Mouse (Mus musculus) heart, embryonic 16.5 days (tissue): ENCODE results near the gene Fezf2. TPM values are rescaled to one million over a fixed set of nuclear protein-coding genes. Genes with fewer than 3 reads are reported as not detected.

ENCODE experiments used
- ATAC-seq: fragments of 200-750 bp; cut with Nextera tagmentation; replicated peaks from 2 replicates; pipeline ENCODE4 v1.8.0; 2017; ENCODE audit warnings: moderate number of reproducible peaks; ENCODE audit not compliant: insufficient read depth, low FRiP score; ENCODE audit errors: extremely low read depth
- H3K27ac ChIP-seq: fragments of 300-500 bp; sonication (generic); 2 replicates; pipeline ENCODE4 v1.5.1; 2014; ENCODE audit warnings: mild to moderate bottlenecking, low read length, control low read depth, moderate library complexity
- H3K27me3 ChIP-seq: fragments of 300-500 bp; sonication (generic); 2 replicates; pipeline ENCODE4 v1.6.1; 2014; ENCODE audit warnings: low read length, mixed read lengths; ENCODE audit not compliant: control insufficient read depth, insufficient read depth
- H3K36me3 ChIP-seq: fragments of 300-500 bp; sonication (generic); 2 replicates; pipeline ENCODE4 v1.6.1; 2014; ENCODE audit not compliant: control insufficient read depth, insufficient read depth
- H3K4me1 ChIP-seq: fragments of 300-500 bp; sonication (generic); 2 replicates; pipeline ENCODE4 v1.6.1; 2014; ENCODE audit warnings: low read length, mixed read lengths; ENCODE audit not compliant: control insufficient read depth, insufficient read depth
- H3K4me2 ChIP-seq: fragments of 300-500 bp; sonication (generic); 2 replicates; pipeline ENCODE4 v1.6.1; 2014; ENCODE audit warnings: low read depth, mild to moderate bottlenecking, control low read depth, low read length
- H3K4me3 ChIP-seq: fragments of 300-500 bp; sonication (generic); 2 replicates; pipeline ENCODE4 v1.5.1; 2014; ENCODE audit warnings: mild to moderate bottlenecking, control low read depth, low read length
- H3K9ac ChIP-seq: fragments of 300-500 bp; sonication (generic); 2 replicates; pipeline ENCODE4 v1.6.1; 2014; ENCODE audit warnings: low read length, control low read depth
- H3K9me3 ChIP-seq: fragments of 300-500 bp; sonication (generic); replicated peaks from 2 replicates; pipeline ENCODE4 v1.6.1; 2016; ENCODE audit warnings: low read length; ENCODE audit not compliant: control insufficient read depth
- WGBS: fragments of 180-500 bp; shearing (Covaris S2); extraction: QIAGEN DNeasy Blood & Tissue Kit; methylation state at CpG from one replicate; pipeline ENCODE4 v1.1.7; 2014; 5-methylcytosine and 5-hydroxymethylcytosine counted together
- polyA plus RNA-seq: library from polyadenylated mRNA; unstranded; fragments of >200 nt; fragmentation: Nextera tagmentation; extraction: Ambion mirVana; gene quantifications from 2 replicates; pipeline ENCODE4 v1.2.1, GENCODE M21; 2015

Gene Fezf2
- polyA plus RNA-seq, 1 experiment from 2014 or later = 0.70 TPM

- Histone ChIP-seq H3K9me3 (no peaks in the 10 kb centered on the region), H3K4me3 (no peak overlapping the region), H3K27ac (no peak overlapping the region), H3K4me1 (peaks cover 8% of the 10 kb centered on the region), H3K36me3 (no peaks in the 10 kb centered on the region), H3K4me2 (no peak overlapping the region), H3K9ac (no peak overlapping the region), H3K27me3 (peaks cover 87% of the 10 kb centered on the region)
- 5% methylated on average over 16 of the region's 16 CpGs for WGBS
- no peak for ATAC-seq
Observed at GRCm38 (mm10) chr14:12337998-12338809, 9.8 kb downstream of the Fezf2 start.

- peaks cover 8% of the 10 kb centered on the region for H3K4me1 ChIP-seq
- H3K4me2 ChIP-seq = no peak overlapping the region
- ATAC-seq = no peak
- H3K36me3 ChIP-seq = no peaks in the 10 kb centered on the region
- H3K9me3 ChIP-seq = no peaks in the 10 kb centered on the region
- 10% methylated on average over 8 of the region's 8 CpGs for WGBS
- H3K9ac ChIP-seq = no peak overlapping the region
- no peak overlapping the region for H3K4me3 ChIP-seq
- no peak overlapping the region for H3K27ac ChIP-seq
- peaks cover 80% of the 10 kb centered on the region for H3K27me3 ChIP-seq
Observed at GRCm38 (mm10) chr14:12337421-12337997, 10.5 kb downstream of the Fezf2 start.

- Histone ChIP-seq H3K4me3 (no peak overlapping the region), H3K27ac (no peak overlapping the region), H3K9ac (no peak overlapping the region), H3K36me3 (no peaks in the 10 kb centered on the region), H3K4me1 (no peaks in the 10 kb centered on the region), H3K27me3 (peaks cover 54% of the 10 kb centered on the region), H3K9me3 (no peaks in the 10 kb centered on the region), H3K4me2 (no peak overlapping the region)
- 39% methylated on average over 7 of the region's 7 CpGs for WGBS
- no peak for ATAC-seq
Observed at GRCm38 (mm10) chr14:12334925-12335324, 13.1 kb downstream of the Fezf2 start.

- Histone ChIP-seq H3K4me3 (no peak overlapping the region), H3K27ac (no peak overlapping the region), H3K4me1 (no peaks in the 10 kb centered on the region), H3K4me2 (no peak overlapping the region), H3K36me3 (no peaks in the 10 kb centered on the region), H3K27me3 (peaks cover 44% of the 10 kb centered on the region), H3K9ac (no peak overlapping the region), H3K9me3 (no peaks in the 10 kb centered on the region)
- no peak for ATAC-seq
- WGBS = 72% methylated on average over 7 of the region's 7 CpGs
Observed at GRCm38 (mm10) chr14:12333622-12334021, 14.4 kb downstream of the Fezf2 start.

- H3K4me3 ChIP-seq = no peak overlapping the region
- no peaks in the 10 kb centered on the region; the same call in 1 of the 2 replicates for H3K36me3 ChIP-seq
- H3K4me1 ChIP-seq = no peaks in the 10 kb centered on the region
- 76% methylated on average over 2 of the region's 2 CpGs for WGBS
- H3K27me3 ChIP-seq = no peaks in the 10 kb centered on the region
- H3K4me2 ChIP-seq = no peak overlapping the region
- no peaks in the 10 kb centered on the region for H3K9me3 ChIP-seq
- H3K9ac ChIP-seq = no peak overlapping the region
- no peak overlapping the region for H3K27ac ChIP-seq
- no peak for ATAC-seq
Observed at GRCm38 (mm10) chr14:12303106-12303505, 44.9 kb downstream of the Fezf2 start.

GRCm38 (mm10) chr14:12300677-12301076, 47.3 kb downstream of the Fezf2 start:
- 64% methylated on average over 3 of the region's 3 CpGs for WGBS
- no peaks in the 10 kb centered on the region; the same call in 1 of the 2 replicates for H3K36me3 ChIP-seq
- H3K4me3 ChIP-seq = no peak overlapping the region
- H3K27ac ChIP-seq = no peak overlapping the region
- no peak overlapping the region for H3K4me2 ChIP-seq
- no peaks in the 10 kb centered on the region for H3K27me3 ChIP-seq
- ATAC-seq = no peak
- H3K9me3 ChIP-seq = no peaks in the 10 kb centered on the region
- H3K9ac ChIP-seq = no peak overlapping the region
- H3K4me1 ChIP-seq = no peaks in the 10 kb centered on the region

GRCm38 (mm10) chr14:12300275-12300674, 47.7 kb downstream of the Fezf2 start:
- Histone ChIP-seq H3K36me3 (no peaks in the 10 kb centered on the region; the same call in 1 of the 2 replicates), H3K4me1 (no peaks in the 10 kb centered on the region), H3K27ac (no peak overlapping the region), H3K27me3 (no peaks in the 10 kb centered on the region), H3K9me3 (no peaks in the 10 kb centered on the region), H3K9ac (no peak overlapping the region), H3K4me2 (no peak overlapping the region), H3K4me3 (no peak overlapping the region)
- no peak for ATAC-seq
- 70% methylated on average over 4 of the region's 4 CpGs for WGBS

GRCm38 (mm10) chr14:12299654-12300053, 48.3 kb downstream of the Fezf2 start:
- no peaks in the 10 kb centered on the region for H3K4me1 ChIP-seq
- no peak overlapping the region for H3K4me3 ChIP-seq
- no peak overlapping the region for H3K9ac ChIP-seq
- no peaks in the 10 kb centered on the region; the same call in 1 of the 2 replicates for H3K36me3 ChIP-seq
- no peak for ATAC-seq
- H3K9me3 ChIP-seq = no peaks in the 10 kb centered on the region
- H3K27me3 ChIP-seq = no peaks in the 10 kb centered on the region
- WGBS = 79% methylated on average over 6 of the region's 6 CpGs
- H3K4me2 ChIP-seq = no peak overlapping the region
- H3K27ac ChIP-seq = no peak overlapping the region

GRCm38 (mm10) chr14:12299171-12299570, 48.8 kb downstream of the Fezf2 start:
- H3K27ac ChIP-seq = no peak overlapping the region
- no peaks in the 10 kb centered on the region; the same call in 1 of the 2 replicates for H3K36me3 ChIP-seq
- no peak overlapping the region for H3K4me2 ChIP-seq
- H3K4me3 ChIP-seq = no peak overlapping the region
- H3K9me3 ChIP-seq = no peaks in the 10 kb centered on the region
- no peak for ATAC-seq
- no peaks in the 10 kb centered on the region for H3K27me3 ChIP-seq
- H3K9ac ChIP-seq = no peak overlapping the region
- no peaks in the 10 kb centered on the region for H3K4me1 ChIP-seq
